Mouse (Mus musculus) liver, embryonic 13.5 days (tissue): ENCODE data around the gene Mapk9. TPM values are rescaled to one million over a fixed set of nuclear protein-coding genes. Genes with fewer than 3 reads are reported as not detected.

Experiments
- ATAC-seq: fragments of 200-750 bp; cut with Nextera tagmentation; 2 replicates; pipeline ENCODE4 v1.8.0; 2017; ENCODE audit warnings: low read depth, mild to moderate bottlenecking, moderate number of reproducible peaks, moderate library complexity
- DNase-seq: peaks from one replicate; pipeline ENCODE4 v3.0.0; 2022
- H3K27ac ChIP-seq: fragments of 300-500 bp; sonication (generic); 2 replicates; pipeline ENCODE4 v1.5.1; 2015; ENCODE audit warnings: moderate library complexity, mild to moderate bottlenecking, inconsistent platforms
- H3K27me3 ChIP-seq: fragments of 300-500 bp; sonication (generic); 2 replicates; pipeline ENCODE4 v1.6.1; 2015; ENCODE audit warnings: mild to moderate bottlenecking, inconsistent platforms
- H3K36me3 ChIP-seq: fragments of 300-500 bp; sonication (generic); 2 replicates; pipeline ENCODE4 v1.6.1; 2015; ENCODE audit warnings: mild to moderate bottlenecking, inconsistent platforms
- H3K4me1 ChIP-seq: fragments of 300-500 bp; sonication (generic); replicated peaks from 2 replicates; pipeline ENCODE4 v1.6.1; 2015; ENCODE audit warnings: inconsistent platforms
- H3K4me2 ChIP-seq: fragments of 300-500 bp; sonication (generic); 2 replicates; pipeline ENCODE4 v1.6.1; 2015; ENCODE audit warnings: inconsistent platforms, mild to moderate bottlenecking, moderate library complexity
- H3K4me3 ChIP-seq: fragments of 300-500 bp; sonication (generic); replicated peaks from 2 replicates; pipeline ENCODE4 v1.5.1; 2015; ENCODE audit warnings: mild to moderate bottlenecking, inconsistent platforms
- H3K9ac ChIP-seq: fragments of 300-500 bp; sonication (generic); 2 replicates; pipeline ENCODE4 v1.6.1; 2015; ENCODE audit warnings: mild to moderate bottlenecking, inconsistent platforms
- H3K9me3 ChIP-seq: fragments of 300-500 bp; sonication (generic); replicated peaks from 2 replicates; pipeline ENCODE4 v1.6.1; 2016; ENCODE audit warnings: inconsistent platforms
- WGBS: fragments of 180-500 bp; shearing (Covaris S2); methylation state at CpG from one replicate; pipeline ENCODE4 v1.1.7; 2015; ENCODE audit not compliant: insufficient replicate concordance; 5-methylcytosine and 5-hydroxymethylcytosine counted together
- polyA plus RNA-seq: library from polyadenylated mRNA; unstranded; fragments of >200 nt; fragmentation: Nextera tagmentation; extraction: Ambion mirVana; gene quantifications from 2 replicates; pipeline ENCODE4 v1.2.1, GENCODE M21; 2015

The Mapk9 gene
- polyA plus RNA-seq, 1 experiment from 2014 or later, result 21.6 TPM

GRCm38 (mm10) chr11:49895966-49896590 lies 49.5 kb downstream of the Mapk9 start:
- peaks cover 39% of the 10 kb centered on the region for H3K27me3 ChIP-seq
- peaks cover 4% of the 10 kb centered on the region; the same call in 1 of the 2 replicates for H3K4me1 ChIP-seq
- 17% methylated on average over 6 of the region's 6 CpGs for WGBS
- no peaks in the 10 kb centered on the region for H3K9me3 ChIP-seq
- H3K36me3 ChIP-seq, result no peaks in the 10 kb centered on the region
- no peak overlapping the region for H3K27ac ChIP-seq
- no peak for ATAC-seq
- no peak for DNase-seq
- H3K4me2 ChIP-seq, result no peak overlapping the region
- no peak overlapping the region for H3K4me3 ChIP-seq
- H3K9ac ChIP-seq, result no peak overlapping the region

GRCm38 (mm10) chr11:49900043-49900442 lies 53.5 kb downstream of the Mapk9 start:
- no peak overlapping the region for H3K4me3 ChIP-seq
- H3K27me3 ChIP-seq, result peaks cover 64% of the 10 kb centered on the region
- DNase-seq, result no peak
- H3K36me3 ChIP-seq, result no peaks in the 10 kb centered on the region
- H3K27ac ChIP-seq, result no peak overlapping the region
- H3K9me3 ChIP-seq, result no peaks in the 10 kb centered on the region
- H3K4me1 ChIP-seq, result peaks cover 10% of the 10 kb centered on the region
- no peak overlapping the region for H3K9ac ChIP-seq
- no peak overlapping the region for H3K4me2 ChIP-seq
- no peak for ATAC-seq
- 35% methylated on average over 6 of the region's 6 CpGs for WGBS

DNA sequence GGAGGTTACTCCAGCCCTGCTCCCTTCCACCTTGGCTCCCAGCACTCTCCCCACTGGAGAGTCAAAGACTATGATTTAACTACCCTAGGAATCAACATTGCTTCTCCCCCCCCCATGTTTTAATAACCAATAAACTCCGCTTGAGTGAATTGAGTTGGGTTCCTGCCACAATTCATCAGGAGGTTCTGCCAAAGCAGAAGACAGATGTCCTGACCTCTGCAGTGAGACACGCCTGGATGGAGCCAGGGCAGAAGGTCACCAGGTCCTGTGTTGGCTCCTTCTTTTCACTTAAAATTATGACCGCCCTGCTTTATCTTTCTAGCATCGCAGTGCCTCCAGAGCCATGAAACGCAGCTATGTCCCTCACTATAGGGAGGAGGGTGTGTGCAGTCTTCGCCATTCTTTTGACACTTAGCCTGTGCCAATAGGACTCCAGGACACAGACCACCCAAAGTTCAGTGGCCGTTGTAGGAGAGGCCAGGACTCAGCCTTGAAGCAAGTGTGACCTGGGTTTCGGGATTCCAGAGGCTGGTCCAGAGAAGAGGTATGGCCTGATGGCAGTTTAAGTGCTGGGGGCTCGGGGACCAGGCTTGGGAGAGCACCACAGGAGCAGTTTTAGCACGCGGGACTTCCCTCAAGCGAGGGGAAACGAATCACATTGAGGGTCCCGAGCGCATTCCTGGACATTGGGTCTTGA lies 54.6 kb downstream of the Mapk9 start:
- Histone ChIP-seq H3K4me3 (peak overlapping the region; percentile 65), H3K4me2 (peak overlapping the region; percentile 90), H3K9me3 (no peaks in the 10 kb centered on the region), H3K27me3 (peaks cover 61% of the 10 kb centered on the region), H3K36me3 (no peaks in the 10 kb centered on the region), H3K9ac (no peak overlapping the region), H3K27ac (no peak overlapping the region), H3K4me1 (peaks cover 10% of the 10 kb centered on the region)
- DNase-seq, result no peak
- ATAC-seq, result no peak
- WGBS, result 23% methylated on average over 15 of the region's 15 CpGs

DNA sequence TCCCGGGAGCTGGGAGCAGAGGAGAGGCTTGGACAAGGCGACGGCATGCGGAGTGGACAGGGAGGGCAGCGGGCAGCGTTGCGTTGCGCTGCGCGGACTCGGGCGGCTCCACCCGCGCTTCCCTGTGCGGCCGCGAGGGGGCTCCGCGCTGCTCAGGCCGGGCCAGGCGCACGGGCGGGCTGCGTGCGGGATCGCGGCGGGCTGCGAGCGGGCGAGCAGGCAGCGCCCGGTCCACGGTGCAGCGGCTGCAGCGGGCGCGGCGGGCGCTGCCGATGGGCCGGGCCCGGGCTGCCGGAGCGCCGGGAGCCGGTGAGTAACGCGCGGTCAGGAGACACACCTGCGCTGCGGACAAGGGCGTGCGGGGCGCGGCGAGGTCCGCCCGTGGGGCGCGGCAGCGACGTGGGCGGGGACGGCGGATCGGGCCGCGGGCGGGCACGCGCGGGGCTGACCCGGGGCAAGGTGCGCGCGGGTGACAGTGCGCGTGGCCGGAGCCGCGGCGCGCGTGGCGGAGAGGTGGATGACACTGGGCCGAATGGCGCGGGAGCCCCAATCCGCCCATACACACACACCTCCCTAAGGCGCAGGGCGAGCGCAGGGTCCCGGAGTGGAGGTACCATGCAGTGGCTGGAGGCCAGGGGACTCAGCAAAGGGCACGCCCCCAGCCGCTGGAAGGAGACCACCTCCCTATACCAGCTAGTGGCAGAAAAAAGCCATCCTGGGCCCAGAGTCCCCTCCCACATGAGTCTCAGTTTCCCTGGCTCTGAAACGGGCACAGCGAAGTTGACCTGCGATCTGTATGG lies 55.3 kb downstream of the Mapk9 start, which contains the start of gene Rasgef1c:
Rasgef1c (plus strand) TSS at position 177 of the 800 bp plus-strand sequence.
- 0 out of 2 replicates have a peak, but pooled peaks have one; percentile 48 for ATAC-seq
- Histone ChIP-seq H3K4me1 (peaks cover 10% of the 10 kb centered on the region), H3K27me3 (peaks cover 58% of the 10 kb centered on the region), H3K4me3 (peak within 1 kb of the TSS; percentile 65), H3K36me3 (no peaks in the 10 kb centered on the region), H3K9me3 (no peaks in the 10 kb centered on the region), H3K27ac (no peak within 1 kb of the TSS), H3K9ac (peak within 1 kb of the TSS; percentile 37; the same call in 1 of the 2 replicates), H3K4me2 (peak within 1 kb of the TSS; percentile 90)
- 2% methylated on average over 98 of the region's 99 CpGs for WGBS
- DNase-seq, result peak; percentile 36

DNA sequence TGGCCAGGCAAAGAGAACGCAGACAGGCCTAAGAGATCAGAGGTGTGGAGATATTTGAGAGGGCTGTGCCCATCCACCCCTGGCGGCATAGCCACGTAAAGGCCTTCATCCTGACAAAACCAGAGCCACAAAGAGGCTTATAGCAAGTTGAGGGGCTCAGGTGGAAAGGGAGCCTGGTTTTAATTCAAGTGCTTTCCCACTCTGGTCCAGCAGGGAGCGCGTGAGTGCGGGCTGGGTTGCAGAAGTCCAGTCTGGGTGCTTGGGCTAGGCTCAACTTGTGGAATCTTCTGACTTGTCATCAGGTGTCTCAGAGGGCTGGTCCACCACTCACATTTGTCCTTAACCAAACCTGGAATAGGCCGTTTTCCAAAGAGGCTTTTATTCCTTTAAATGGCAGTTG lies 56.8 kb downstream of the Mapk9 start:
- H3K9me3 ChIP-seq, result no peaks in the 10 kb centered on the region
- ATAC-seq, result no peak
- no peak overlapping the region for H3K27ac ChIP-seq
- no peak overlapping the region for H3K4me2 ChIP-seq
- H3K36me3 ChIP-seq, result no peaks in the 10 kb centered on the region
- H3K4me3 ChIP-seq, result no peak overlapping the region
- peaks cover 52% of the 10 kb centered on the region for H3K27me3 ChIP-seq
- H3K4me1 ChIP-seq, result peaks cover 10% of the 10 kb centered on the region
- WGBS, result 11% methylated on average over 7 of the region's 7 CpGs
- DNase-seq, result no peak
- H3K9ac ChIP-seq, result no peak overlapping the region

DNA sequence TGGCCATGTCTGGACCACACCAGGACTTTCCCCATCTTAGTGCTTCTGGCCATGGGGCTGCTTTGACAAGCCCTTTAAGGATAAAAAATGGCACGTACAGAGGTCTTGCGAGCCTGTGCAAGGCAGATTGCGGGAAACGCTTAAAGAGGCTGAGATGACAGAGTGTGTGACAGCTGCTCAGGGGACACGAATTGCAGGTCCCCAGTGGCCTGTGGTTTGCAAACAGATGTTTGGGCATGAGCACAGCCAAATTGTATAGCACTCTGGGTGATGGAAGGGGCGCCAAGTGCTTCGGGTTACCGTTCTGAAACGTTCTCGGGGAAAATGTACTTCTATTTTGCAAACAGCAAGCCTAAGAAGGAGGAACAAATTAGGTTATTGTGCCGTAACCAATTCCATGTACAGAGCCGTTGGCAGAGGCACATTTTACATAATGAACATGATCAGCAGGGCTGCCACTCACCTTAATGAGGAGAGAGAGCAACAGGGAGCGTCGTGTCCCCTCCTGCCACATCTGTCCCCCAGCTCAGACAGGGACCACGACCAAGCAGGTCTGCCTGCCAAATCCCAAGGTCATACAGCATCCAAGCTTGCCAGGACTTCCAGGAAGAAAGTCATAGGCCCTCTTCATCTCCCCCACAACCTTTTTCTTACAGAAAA lies 72.1 kb downstream of the Mapk9 start:
- Histone ChIP-seq H3K27ac (no peak overlapping the region), H3K9me3 (no peaks in the 10 kb centered on the region), H3K4me2 (no peak overlapping the region), H3K27me3 (0 out of 2 replicates have a peak, but pooled peaks cover 18% of the 10 kb centered on the region), H3K36me3 (no peaks in the 10 kb centered on the region), H3K4me1 (no peaks in the 10 kb centered on the region), H3K9ac (no peak overlapping the region), H3K4me3 (no peak overlapping the region)
- ATAC-seq, result no peak
- 61% methylated on average over 15 of the region's 15 CpGs for WGBS
- DNase-seq, result no peak

- ATAC-seq, result no peak
- Histone ChIP-seq H3K4me2 (no peak overlapping the region), H3K27ac (no peak overlapping the region), H3K4me1 (no peaks in the 10 kb centered on the region), H3K4me3 (no peak overlapping the region), H3K27me3 (0 out of 2 replicates have a peak, but pooled peaks cover 16% of the 10 kb centered on the region), H3K9ac (no peak overlapping the region), H3K36me3 (no peaks in the 10 kb centered on the region), H3K9me3 (no peaks in the 10 kb centered on the region)
- no peak for DNase-seq
- 27% methylated on average over 6 of the region's 6 CpGs for WGBS
Observed at GRCm38 (mm10) chr11:49919304-49919703, 72.8 kb downstream of the Mapk9 start.

DNA sequence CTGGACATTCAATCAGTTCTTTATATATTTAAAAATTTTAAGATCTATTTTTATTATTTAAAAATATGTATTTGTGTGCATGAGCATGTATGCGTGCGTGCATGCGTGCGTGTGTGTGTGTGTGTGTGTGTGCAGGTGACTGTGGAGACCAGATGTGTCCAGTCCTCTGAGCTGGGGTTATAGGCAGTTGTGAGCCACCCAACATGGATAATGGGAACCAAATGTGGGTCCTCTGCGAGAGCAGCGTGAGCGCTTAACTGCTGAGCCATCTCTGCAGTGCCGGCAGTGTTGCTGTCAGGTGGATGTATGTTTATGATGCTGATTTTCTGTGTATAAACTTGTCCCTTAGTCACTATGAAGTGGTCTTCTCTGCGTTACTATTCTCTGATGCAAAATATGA lies 77.0 kb downstream of the Mapk9 start:
- Histone ChIP-seq H3K4me3 (no peak overlapping the region), H3K4me1 (peaks cover 5% of the 10 kb centered on the region; the same call in 1 of the 2 replicates), H3K36me3 (no peaks in the 10 kb centered on the region), H3K27me3 (0 out of 2 replicates have a peak, but pooled peaks cover 27% of the 10 kb centered on the region), H3K9me3 (no peaks in the 10 kb centered on the region), H3K27ac (no peak overlapping the region), H3K4me2 (no peak overlapping the region), H3K9ac (no peak overlapping the region)
- DNase-seq (no peak), ATAC-seq (no peak)
- WGBS, result 77% methylated on average over 9 of the region's 9 CpGs

- 54% methylated on average over 7 of the region's 7 CpGs for WGBS
Observed at GRCm38 (mm10) chr11:49926183-49926582, 79.6 kb downstream of the Mapk9 start.

DNA sequence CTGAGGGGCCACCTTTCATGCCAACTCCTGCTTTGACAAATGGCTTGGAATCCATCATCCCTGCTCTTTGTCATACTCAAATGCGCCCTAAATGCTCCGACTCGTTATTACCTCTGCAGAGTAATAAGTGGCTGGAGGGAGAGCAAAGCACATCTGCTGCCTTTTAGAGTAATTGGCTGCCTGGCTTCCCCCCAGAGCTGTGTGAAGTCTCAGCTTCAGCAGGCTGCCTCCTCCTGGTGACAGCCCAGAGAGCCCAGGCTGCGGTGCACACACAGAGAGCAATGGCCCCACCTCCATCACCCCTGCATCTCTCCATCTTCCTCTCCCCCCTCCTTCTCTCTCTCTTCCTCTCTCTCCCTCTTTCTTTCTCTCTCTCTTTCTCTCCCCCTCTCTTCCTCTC lies 80.6 kb downstream of the Mapk9 start:
- ATAC-seq, result no peak
- no peak overlapping the region for H3K9ac ChIP-seq
- H3K27ac ChIP-seq, result no peak overlapping the region
- H3K4me3 ChIP-seq, result no peak overlapping the region
- no peaks in the 10 kb centered on the region for H3K9me3 ChIP-seq
- WGBS, result 52% methylated on average over 4 of the region's 4 CpGs
- peaks cover 22% of the 10 kb centered on the region; the same call in 1 of the 2 replicates for H3K27me3 ChIP-seq
- no peaks in the 10 kb centered on the region for H3K36me3 ChIP-seq
- DNase-seq, result no peak
- no peak overlapping the region for H3K4me2 ChIP-seq
- H3K4me1 ChIP-seq, result peaks cover 5% of the 10 kb centered on the region; the same call in 1 of the 2 replicates

More at GRCm38 (mm10) chr11:49926183-49926582, 79.6 kb downstream of the Mapk9 start:
- H3K9me3 ChIP-seq, result no peaks in the 10 kb centered on the region
- H3K4me1 ChIP-seq, result peaks cover 5% of the 10 kb centered on the region; the same call in 1 of the 2 replicates
- no peak overlapping the region for H3K4me2 ChIP-seq
- no peak overlapping the region for H3K9ac ChIP-seq
- 0 out of 2 replicates have a peak, but pooled peaks cover 26% of the 10 kb centered on the region for H3K27me3 ChIP-seq
- no peak overlapping the region for H3K4me3 ChIP-seq
- DNase-seq (no peak), ATAC-seq (no peak)
- no peak overlapping the region for H3K27ac ChIP-seq
- H3K36me3 ChIP-seq, result no peaks in the 10 kb centered on the region
